Mouse (Mus musculus): Measurements from ENCODE around the gene Scarb2. TPM values are rescaled to one million over a fixed set of nuclear protein-coding genes. Genes with fewer than 3 reads are reported as not detected.
A peak's percentile ranks its signal among the peaks of the same experiment; 100 is the strongest.

Scarb2 gene
- polyA plus RNA-seq, 1 experiment from 2014 or later = 21.0 TPM

DNA sequence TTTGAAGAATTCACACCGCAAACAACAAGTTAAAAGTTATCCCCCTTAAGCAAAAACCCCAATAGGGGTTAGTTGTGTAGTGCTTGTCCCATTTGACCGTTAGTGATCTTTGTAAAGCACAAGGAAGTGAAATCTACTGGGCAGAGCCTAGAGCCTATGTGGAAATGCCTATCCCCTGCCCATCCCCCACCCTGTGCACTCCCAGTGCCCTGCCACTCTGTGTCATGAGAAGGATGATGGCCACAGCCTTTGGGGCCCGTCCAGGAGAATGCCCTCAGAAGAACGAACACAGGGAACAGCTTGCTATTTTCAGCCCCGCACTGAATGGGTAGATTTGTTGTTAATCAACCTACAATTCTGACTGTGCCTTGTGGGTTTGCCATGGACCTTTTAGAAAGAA, 65.1 kb downstream of the Scarb2 start:
- no peak overlapping the region for H3K27ac ChIP-seq (replicated peaks; ENCODE audit: low read depth, low read length)
- H3K9me3 ChIP-seq (ENCODE audit: control insufficient read depth, low read length) = no peaks in the 10 kb centered on the region
- H3K36me3 ChIP-seq (ENCODE audit: control insufficient read depth, insufficient read depth, low read length) = peaks cover 23% of the 10 kb centered on the region
- DNase-seq = no peak
- no peaks in the 10 kb centered on the region for H3K4me1 ChIP-seq (ENCODE audit: control insufficient read depth, insufficient read depth, low read length)
- WGBS = 88% methylated on average over 5 of the region's 5 CpGs
- no peak overlapping the region for H3K4me3 ChIP-seq (replicated peaks; ENCODE audit: low read depth, low read length)
- ATAC-seq (ENCODE audit: low FRiP score, low TSS enrichment) = no peak
- no peak overlapping the region for H3K4me2 ChIP-seq (ENCODE audit: low read length)
- no peaks in the 10 kb centered on the region for H3K27me3 ChIP-seq (ENCODE audit: control insufficient read depth, insufficient read depth, low read length)
- H3K9ac ChIP-seq (replicated peaks; ENCODE audit: low read length) = no peak overlapping the region

DNA sequence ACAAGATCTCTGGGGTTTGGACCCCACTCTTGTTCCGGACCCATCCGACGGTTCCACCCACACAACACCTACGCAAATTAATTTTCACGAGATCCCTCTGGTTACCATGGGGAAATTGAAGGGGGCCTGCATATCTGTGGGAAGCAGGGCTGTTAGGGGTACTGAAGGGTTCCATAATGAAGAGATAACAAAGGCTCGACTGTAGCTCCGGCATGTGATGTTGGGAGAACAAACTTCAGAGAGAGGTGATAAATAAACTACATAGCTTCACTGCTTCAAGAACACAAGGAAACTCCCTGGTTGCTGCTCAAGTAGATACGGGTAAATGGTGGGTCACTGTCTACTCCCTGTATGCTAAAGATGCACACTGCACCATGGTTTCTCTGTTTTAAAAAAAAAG, 68.1 kb downstream of the Scarb2 start:
- H3K27ac ChIP-seq (replicated peaks; ENCODE audit: low read depth, low read length) = no peak overlapping the region
- ATAC-seq (ENCODE audit: low FRiP score, low TSS enrichment) (no peak), DNase-seq (no peak)
- H3K27me3 ChIP-seq (ENCODE audit: control insufficient read depth, insufficient read depth, low read length) = no peaks in the 10 kb centered on the region
- no peak overlapping the region for H3K4me3 ChIP-seq (replicated peaks; ENCODE audit: low read depth, low read length)
- H3K9ac ChIP-seq (replicated peaks; ENCODE audit: low read length) = no peak overlapping the region
- H3K4me2 ChIP-seq (ENCODE audit: low read length) = no peak overlapping the region
- peaks cover 8% of the 10 kb centered on the region; the same call in 1 of the 2 replicates for H3K4me1 ChIP-seq (ENCODE audit: control insufficient read depth, insufficient read depth, low read length)
- peaks cover 6% of the 10 kb centered on the region; the same call in 1 of the 2 replicates for H3K36me3 ChIP-seq (ENCODE audit: control insufficient read depth, insufficient read depth, low read length)
- H3K9me3 ChIP-seq (ENCODE audit: control insufficient read depth, low read length) = no peaks in the 10 kb centered on the region
- WGBS = 85% methylated on average over 8 of the region's 8 CpGs

GRCm38 (mm10) chr5:92435025-92435584, 71.5 kb downstream of the Scarb2 start, which contains the start of gene Nup54:
TSS of gene Nup54 (minus strand) at chr5:92435219.
- Histone ChIP-seq H3K9ac (replicated peaks; ENCODE audit: low read length) (peak within 1 kb of the TSS; percentile 90), H3K4me1 (ENCODE audit: control insufficient read depth, insufficient read depth, low read length) (peaks cover 12% of the 10 kb centered on the region; the same call in 1 of the 2 replicates), H3K4me2 (ENCODE audit: low read length) (peak within 1 kb of the TSS; percentile 94), H3K36me3 (ENCODE audit: control insufficient read depth, insufficient read depth, low read length) (peaks cover 7% of the 10 kb centered on the region; the same call in 1 of the 2 replicates), H3K27me3 (ENCODE audit: control insufficient read depth, insufficient read depth, low read length) (no peaks in the 10 kb centered on the region), H3K9me3 (ENCODE audit: control insufficient read depth, low read length) (no peaks in the 10 kb centered on the region), H3K4me3 (replicated peaks; ENCODE audit: low read depth, low read length) (peak within 1 kb of the TSS; percentile 75), H3K27ac (replicated peaks; ENCODE audit: low read depth, low read length) (peak within 1 kb of the TSS; percentile 62)
- peak; percentile 97 for DNase-seq
- WGBS = under 1% methylated on average over 34 of the region's 34 CpGs
- peak; percentile 99 for ATAC-seq (ENCODE audit: low FRiP score, low TSS enrichment)

GRCm38 (mm10) chr5:92434571-92434985, 72.1 kb downstream of the Scarb2 start:
- ATAC-seq (ENCODE audit: low FRiP score, low TSS enrichment) = no peak; the same call in 1 of the 2 replicates

DNA sequence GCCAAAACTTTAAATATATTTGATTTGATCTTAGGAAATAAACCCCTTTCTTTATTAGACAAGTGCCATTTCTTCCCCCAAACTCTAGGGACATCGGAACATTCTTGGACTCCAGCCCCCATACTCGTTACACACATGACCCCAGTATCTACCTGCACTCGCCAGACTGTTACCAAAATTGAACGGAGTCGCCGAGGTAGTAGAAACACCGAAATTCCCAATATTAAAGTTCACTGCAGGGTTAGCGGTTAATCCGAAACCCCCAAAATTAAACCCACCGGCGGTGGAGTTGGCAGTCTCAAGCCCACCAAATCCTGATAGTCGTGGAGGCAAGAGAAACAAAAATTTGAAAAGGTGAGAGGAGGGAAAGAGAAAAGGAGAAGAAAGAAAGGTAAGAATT, 72.6 kb downstream of the Scarb2 start:
- no peak overlapping the region for H3K27ac ChIP-seq (replicated peaks; ENCODE audit: low read depth, low read length)
- 1% methylated on average over 12 of the region's 12 CpGs for WGBS

More at GRCm38 (mm10) chr5:92434571-92434985, 72.1 kb downstream of the Scarb2 start:
- peak overlapping the region; percentile 94 for H3K4me2 ChIP-seq (ENCODE audit: low read length)
- H3K9ac ChIP-seq (replicated peaks; ENCODE audit: low read length) = peak overlapping the region; percentile 90
- H3K27me3 ChIP-seq (ENCODE audit: control insufficient read depth, insufficient read depth, low read length) = no peaks in the 10 kb centered on the region
- peak overlapping the region; percentile 62 for H3K27ac ChIP-seq (replicated peaks; ENCODE audit: low read depth, low read length)
- DNase-seq = peak; percentile 61
- H3K9me3 ChIP-seq (ENCODE audit: control insufficient read depth, low read length) = no peaks in the 10 kb centered on the region
- peak overlapping the region; percentile 75 for H3K4me3 ChIP-seq (replicated peaks; ENCODE audit: low read depth, low read length)
- peaks cover 12% of the 10 kb centered on the region; the same call in 1 of the 2 replicates for H3K4me1 ChIP-seq (ENCODE audit: control insufficient read depth, insufficient read depth, low read length)
- peaks cover 7% of the 10 kb centered on the region; the same call in 1 of the 2 replicates for H3K36me3 ChIP-seq (ENCODE audit: control insufficient read depth, insufficient read depth, low read length)
- WGBS = under 1% methylated on average over 34 of the region's 39 CpGs

GRCm38 (mm10) chr5:92431611-92432010, 75.0 kb downstream of the Scarb2 start:
- no peak for ATAC-seq (ENCODE audit: low FRiP score, low TSS enrichment)
- WGBS = 84% methylated on average over 7 of the region's 7 CpGs
- no peaks in the 10 kb centered on the region for H3K27me3 ChIP-seq (ENCODE audit: control insufficient read depth, insufficient read depth, low read length)
- no peaks in the 10 kb centered on the region for H3K9me3 ChIP-seq (ENCODE audit: control insufficient read depth, low read length)
- H3K27ac ChIP-seq (replicated peaks; ENCODE audit: low read depth, low read length) = no peak overlapping the region
- H3K4me1 ChIP-seq (ENCODE audit: control insufficient read depth, insufficient read depth, low read length) = peaks cover 12% of the 10 kb centered on the region; the same call in 1 of the 2 replicates
- no peak overlapping the region for H3K4me2 ChIP-seq (ENCODE audit: low read length)
- DNase-seq = no peak
- peaks cover 34% of the 10 kb centered on the region for H3K36me3 ChIP-seq (ENCODE audit: control insufficient read depth, insufficient read depth, low read length)
- no peak overlapping the region for H3K4me3 ChIP-seq (replicated peaks; ENCODE audit: low read depth, low read length)
- no peak overlapping the region for H3K9ac ChIP-seq (replicated peaks; ENCODE audit: low read length)

More for the DNA sequence above, 72.6 kb downstream of the Scarb2 start:
- Histone ChIP-seq H3K4me3 (replicated peaks; ENCODE audit: low read depth, low read length) (peak overlapping the region; percentile 75), H3K27me3 (ENCODE audit: control insufficient read depth, insufficient read depth, low read length) (no peaks in the 10 kb centered on the region), H3K9me3 (ENCODE audit: control insufficient read depth, low read length) (no peaks in the 10 kb centered on the region), H3K4me2 (ENCODE audit: low read length) (peak overlapping the region; percentile 94), H3K4me1 (ENCODE audit: control insufficient read depth, insufficient read depth, low read length) (peaks cover 12% of the 10 kb centered on the region; the same call in 1 of the 2 replicates), H3K9ac (replicated peaks; ENCODE audit: low read length) (peak overlapping the region; percentile 90), H3K36me3 (ENCODE audit: control insufficient read depth, insufficient read depth, low read length) (peaks cover 10% of the 10 kb centered on the region)
- ATAC-seq (ENCODE audit: low FRiP score, low TSS enrichment) (no peak), DNase-seq (no peak)

- ATAC-seq (ENCODE audit: low FRiP score, low TSS enrichment) (no peak), DNase-seq (no peak)
- H3K4me3 ChIP-seq (replicated peaks; ENCODE audit: low read depth, low read length) = no peak overlapping the region
- no peaks in the 10 kb centered on the region for H3K27me3 ChIP-seq (ENCODE audit: control insufficient read depth, insufficient read depth, low read length)
- H3K36me3 ChIP-seq (ENCODE audit: control insufficient read depth, insufficient read depth, low read length) = peaks cover 36% of the 10 kb centered on the region
- no peak overlapping the region for H3K4me2 ChIP-seq (ENCODE audit: low read length)
- H3K9ac ChIP-seq (replicated peaks; ENCODE audit: low read length) = no peak overlapping the region
- no peaks in the 10 kb centered on the region for H3K9me3 ChIP-seq (ENCODE audit: control insufficient read depth, low read length)
- H3K27ac ChIP-seq (replicated peaks; ENCODE audit: low read depth, low read length) = no peak overlapping the region
- peaks cover 12% of the 10 kb centered on the region; the same call in 1 of the 2 replicates for H3K4me1 ChIP-seq (ENCODE audit: control insufficient read depth, insufficient read depth, low read length)
- WGBS = 90% methylated on average over 5 of the region's 5 CpGs
These were observed 75.9 kb downstream of the Scarb2 start for GRCm38 (mm10) chr5:92430723-92431122.

DNA sequence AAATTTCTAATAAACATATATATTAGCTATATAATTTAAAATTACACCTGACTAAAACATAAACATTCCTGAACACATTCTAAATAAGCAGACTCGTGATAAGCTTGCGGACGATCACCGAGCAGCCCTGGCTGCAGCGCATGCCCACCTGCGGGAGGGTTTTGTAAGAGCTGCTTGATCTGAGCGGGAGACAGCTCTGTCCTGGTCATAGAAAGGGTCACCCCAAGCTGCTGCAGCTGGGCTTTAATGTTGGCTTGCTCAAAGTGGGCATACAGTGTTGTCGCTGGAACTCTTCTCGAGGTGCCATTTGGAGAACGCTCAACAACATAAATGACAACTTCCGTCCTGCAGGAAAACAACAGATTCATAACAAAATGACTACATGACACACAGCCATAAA, 82.5 kb downstream of the Scarb2 start:
- ATAC-seq (ENCODE audit: low FRiP score, low TSS enrichment) = no peak
- H3K9ac ChIP-seq (replicated peaks; ENCODE audit: low read length) = no peak overlapping the region
- no peaks in the 10 kb centered on the region for H3K9me3 ChIP-seq (ENCODE audit: control insufficient read depth, low read length)
- H3K4me2 ChIP-seq (ENCODE audit: low read length) = no peak overlapping the region
- peaks cover 86% of the 10 kb centered on the region for H3K36me3 ChIP-seq (ENCODE audit: control insufficient read depth, insufficient read depth, low read length)
- no peaks in the 10 kb centered on the region for H3K27me3 ChIP-seq (ENCODE audit: control insufficient read depth, insufficient read depth, low read length)
- no peaks in the 10 kb centered on the region for H3K4me1 ChIP-seq (ENCODE audit: control insufficient read depth, insufficient read depth, low read length)
- 95% methylated on average over 11 of the region's 11 CpGs for WGBS
- no peak for DNase-seq
- no peak overlapping the region for H3K4me3 ChIP-seq (replicated peaks; ENCODE audit: low read depth, low read length)
- H3K27ac ChIP-seq (replicated peaks; ENCODE audit: low read depth, low read length) = no peak overlapping the region

DNA sequence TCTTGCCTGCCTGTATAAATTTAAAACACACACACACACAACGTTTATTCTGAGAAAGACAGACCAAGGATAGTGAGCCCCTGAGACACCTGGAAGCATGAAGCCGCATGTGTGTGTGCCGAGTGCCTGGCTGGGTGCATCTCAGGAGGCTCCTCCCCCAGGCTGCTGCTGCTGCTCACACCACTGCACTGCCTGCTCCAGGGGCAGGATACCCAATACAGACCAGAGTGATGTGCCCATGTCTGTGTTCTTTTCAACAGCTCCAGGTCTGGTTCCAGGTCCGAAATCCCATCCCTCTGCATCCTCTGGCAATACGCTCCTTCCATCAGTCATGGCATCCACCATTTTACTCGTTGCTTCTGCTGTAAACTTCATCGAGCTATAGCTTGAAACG, 92.7 kb downstream of the Scarb2 start:
- Histone ChIP-seq H3K36me3 (ENCODE audit: control insufficient read depth, insufficient read depth, low read length) (peaks cover 45% of the 10 kb centered on the region), H3K27me3 (ENCODE audit: control insufficient read depth, insufficient read depth, low read length) (no peaks in the 10 kb centered on the region), H3K9ac (replicated peaks; ENCODE audit: low read length) (no peak overlapping the region), H3K4me1 (ENCODE audit: control insufficient read depth, insufficient read depth, low read length) (no peaks in the 10 kb centered on the region), H3K9me3 (ENCODE audit: control insufficient read depth, low read length) (no peaks in the 10 kb centered on the region), H3K27ac (replicated peaks; ENCODE audit: low read depth, low read length) (no peak overlapping the region), H3K4me3 (replicated peaks; ENCODE audit: low read depth, low read length) (no peak overlapping the region), H3K4me2 (ENCODE audit: low read length) (no peak overlapping the region)
- DNase-seq = no peak
- ATAC-seq (ENCODE audit: low FRiP score, low TSS enrichment) = no peak
- WGBS = 86% methylated on average over 8 of the region's 8 CpGs

All from midbrain, embryonic 14.5 days (tissue).